Mouse (Mus musculus): ENCODE data around the gene Tmem245. TPM values are rescaled to one million over a fixed set of nuclear protein-coding genes. Genes with fewer than 3 reads are reported as not detected.
A peak's percentile ranks its signal among the peaks of the same experiment; 100 is the strongest.

Tmem245 gene
- total and polyA plus RNA-seq, 2 experiments from 2014 or later, result 12.3 to 27.9 TPM

DNA sequence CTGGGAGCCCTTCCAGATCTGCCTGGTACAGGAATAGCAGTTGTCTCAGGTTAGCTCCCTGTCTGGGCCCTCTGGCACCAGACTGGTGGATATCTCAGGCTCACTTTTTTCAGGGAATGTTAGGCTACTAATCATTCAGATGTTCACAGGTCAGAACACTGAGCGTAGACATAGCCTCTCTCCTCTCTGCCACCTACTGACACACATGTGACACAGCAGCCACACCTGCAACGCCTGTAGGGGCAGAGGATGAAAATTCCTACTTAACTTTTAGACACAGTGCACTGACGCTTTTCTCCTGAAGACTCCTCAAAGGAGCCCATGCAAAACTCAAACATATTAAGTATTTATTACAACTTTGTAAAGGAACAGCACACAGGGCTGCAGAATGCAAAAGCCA is 49.7 kb downstream of the Tmem245 start:
- DNase-seq (ENCODE audit: low spot score) (no peak), ATAC-seq (no peak)
- Histone ChIP-seq H3K27ac (no peak overlapping the region), H3K4me1 (ENCODE audit: insufficient read depth, low read length) (no peaks in the 10 kb centered on the region), H3K9me3 (ENCODE audit: low read length) (no peaks in the 10 kb centered on the region), H3K27me3 (ENCODE audit: insufficient read depth, low read length) (no peaks in the 10 kb centered on the region), H3K4me2 (ENCODE audit: low read depth, low read length) (no peak overlapping the region), H3K9ac (replicated peaks; ENCODE audit: low read length) (no peak overlapping the region), H3K36me3 (ENCODE audit: insufficient read depth, low read length) (peaks cover 26% of the 10 kb centered on the region), H3K4me3 (ENCODE audit: low read length) (no peak overlapping the region)
- 77% methylated on average over 3 of the region's 3 CpGs for WGBS
- peak; percentile 28; the same call in 1 of the 2 replicates for TF ChIP-seq CTCF (IDR thresholded peaks at IDR 0.05; ENCODE audit: low read depth)

DNA sequence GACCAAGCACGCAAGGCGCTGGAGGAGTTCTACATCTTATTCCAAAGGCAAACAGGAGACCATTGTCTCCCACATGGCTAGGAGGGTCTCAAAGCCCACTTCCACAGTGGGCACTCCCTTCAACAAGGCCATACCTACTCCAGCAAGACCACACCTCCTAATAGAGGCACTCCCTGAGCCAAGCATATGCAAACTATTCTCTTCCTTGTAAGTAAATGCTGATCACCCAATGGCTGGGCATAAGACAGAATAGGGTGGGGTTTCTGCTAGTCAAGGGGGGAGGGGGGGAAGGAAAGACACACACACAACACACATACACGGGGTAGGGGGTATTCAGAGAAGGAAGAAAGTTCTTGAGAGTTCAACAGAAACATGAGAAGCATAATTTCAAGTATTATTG is 53.0 kb downstream of the Tmem245 start:
- 96% methylated on average over 3 of the region's 3 CpGs for WGBS
- no peak overlapping the region for H3K27ac ChIP-seq
- no peaks in the 10 kb centered on the region for H3K9me3 ChIP-seq (ENCODE audit: low read length)
- no peak for TF ChIP-seq CTCF (IDR thresholded peaks at IDR 0.05; ENCODE audit: low read depth)
- no peaks in the 10 kb centered on the region for H3K27me3 ChIP-seq (ENCODE audit: insufficient read depth, low read length)
- DNase-seq (ENCODE audit: low spot score), result no peak
- no peak overlapping the region for H3K4me3 ChIP-seq (ENCODE audit: low read length)
- no peak overlapping the region for H3K4me2 ChIP-seq (ENCODE audit: low read depth, low read length)
- no peak for ATAC-seq
- H3K4me1 ChIP-seq (ENCODE audit: insufficient read depth, low read length), result no peaks in the 10 kb centered on the region
- peaks cover 14% of the 10 kb centered on the region for H3K36me3 ChIP-seq (ENCODE audit: insufficient read depth, low read length)
- H3K9ac ChIP-seq (replicated peaks; ENCODE audit: low read length), result no peak overlapping the region

DNA sequence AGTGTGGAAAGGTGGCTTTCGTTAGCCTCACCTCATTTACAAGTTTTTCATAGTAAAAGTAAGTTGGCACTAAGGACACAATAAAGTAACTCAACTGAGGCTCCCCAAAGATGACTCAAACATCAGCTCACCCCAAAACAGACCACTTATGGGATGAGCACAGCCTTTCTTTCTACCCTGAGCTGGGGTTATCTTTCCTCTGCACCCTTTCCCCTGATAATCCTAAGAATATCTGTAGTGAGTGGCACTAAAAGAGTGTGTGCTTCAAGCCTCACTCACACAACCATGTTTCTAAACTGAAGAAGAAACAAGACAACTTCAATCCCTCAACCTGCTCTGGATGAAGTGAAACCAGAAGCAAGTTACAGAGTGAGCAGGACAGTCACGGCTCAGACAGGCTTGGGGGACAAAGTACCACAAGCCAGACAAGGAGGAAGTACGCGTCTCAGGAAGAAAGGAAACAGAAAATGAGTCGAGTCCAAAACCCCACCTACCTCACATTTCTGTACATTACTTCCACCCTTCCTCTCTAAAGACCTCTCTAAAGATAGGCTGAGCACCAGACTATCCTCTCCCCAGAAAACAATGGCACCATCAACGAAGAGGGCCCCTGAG is 54.6 kb downstream of the Tmem245 start:
- no peak overlapping the region for H3K27ac ChIP-seq
- no peaks in the 10 kb centered on the region for H3K9me3 ChIP-seq (ENCODE audit: low read length)
- H3K4me3 ChIP-seq (ENCODE audit: low read length), result no peak overlapping the region
- ATAC-seq (no peak), DNase-seq (ENCODE audit: low spot score) (no peak)
- WGBS, result 93% methylated on average over 6 of the region's 6 CpGs
- peaks cover 5% of the 10 kb centered on the region for H3K36me3 ChIP-seq (ENCODE audit: insufficient read depth, low read length)
- no peaks in the 10 kb centered on the region for H3K4me1 ChIP-seq (ENCODE audit: insufficient read depth, low read length)
- no peak overlapping the region for H3K4me2 ChIP-seq (ENCODE audit: low read depth, low read length)
- TF ChIP-seq CTCF (IDR thresholded peaks at IDR 0.05; ENCODE audit: low read depth), result no peak
- H3K27me3 ChIP-seq (ENCODE audit: insufficient read depth, low read length), result no peaks in the 10 kb centered on the region
- H3K9ac ChIP-seq (replicated peaks; ENCODE audit: low read length), result no peak overlapping the region

DNA sequence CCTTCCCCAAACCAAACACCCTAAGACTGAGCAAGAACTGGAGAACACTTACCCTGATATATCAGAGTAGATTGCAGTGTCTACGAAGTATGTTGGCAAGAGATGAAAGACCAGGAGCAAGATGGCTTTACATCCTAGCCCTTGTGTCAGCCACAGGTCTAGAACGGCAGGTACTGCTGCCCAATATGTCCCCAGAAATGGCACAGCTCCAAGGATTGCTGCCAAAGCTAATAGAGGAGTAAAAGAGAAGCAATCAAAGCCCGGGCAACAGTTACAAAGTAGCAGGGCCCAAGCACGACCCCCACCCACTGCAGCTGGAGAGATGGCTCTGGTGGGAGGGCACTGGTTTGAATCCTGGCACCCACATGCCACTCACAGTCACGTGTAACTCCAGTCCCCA is 58.8 kb downstream of the Tmem245 start:
- DNase-seq (ENCODE audit: low spot score), result no peak

DNA sequence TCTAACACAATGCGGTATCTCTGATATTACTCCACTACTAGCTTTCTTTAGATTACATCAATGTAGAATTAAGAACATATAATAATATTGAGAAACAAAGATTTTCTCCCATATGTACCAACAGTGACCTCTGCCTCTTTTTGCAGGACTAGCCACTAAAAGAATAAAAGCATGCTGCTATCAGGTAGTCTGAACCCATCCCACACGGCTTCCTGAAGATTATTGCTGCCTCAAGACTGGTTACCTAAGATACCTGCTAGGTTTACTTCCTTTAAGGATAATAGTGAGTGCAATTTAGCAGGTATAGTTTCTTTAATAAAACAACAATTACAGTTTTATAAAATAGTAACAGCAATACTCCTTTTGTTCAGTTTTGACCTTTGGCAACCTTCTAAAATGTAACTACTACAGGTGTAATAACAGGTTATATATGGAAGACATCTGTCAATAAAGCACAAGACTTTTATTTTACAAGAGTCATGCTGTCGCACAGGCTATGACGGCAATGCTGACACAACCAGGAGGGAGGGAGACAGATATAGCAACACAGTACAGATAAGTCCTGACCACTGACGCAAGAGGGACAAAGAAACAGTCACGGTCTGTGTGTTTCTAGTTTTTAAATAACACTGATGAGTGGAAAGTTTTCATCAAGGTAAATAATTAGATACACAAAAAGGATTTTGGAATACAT is 60.8 kb downstream of the Tmem245 start:
- DNase-seq (ENCODE audit: low spot score), result no peak
- H3K27ac ChIP-seq, result no peak overlapping the region
- ATAC-seq, result no peak
- no peaks in the 10 kb centered on the region for H3K4me1 ChIP-seq (ENCODE audit: insufficient read depth, low read length)
- H3K4me2 ChIP-seq (ENCODE audit: low read depth, low read length), result no peak overlapping the region
- H3K4me3 ChIP-seq (ENCODE audit: low read length), result no peak overlapping the region
- H3K9ac ChIP-seq (replicated peaks; ENCODE audit: low read length), result no peak overlapping the region
- no peak for TF ChIP-seq CTCF (IDR thresholded peaks at IDR 0.05; ENCODE audit: low read depth)
- peaks cover 23% of the 10 kb centered on the region for H3K36me3 ChIP-seq (ENCODE audit: insufficient read depth, low read length)
- H3K9me3 ChIP-seq (ENCODE audit: low read length), result no peaks in the 10 kb centered on the region
- H3K27me3 ChIP-seq (ENCODE audit: insufficient read depth, low read length), result no peaks in the 10 kb centered on the region
- 90% methylated on average over 6 of the region's 6 CpGs for WGBS

More for the DNA sequence above, 58.8 kb downstream of the Tmem245 start:
- TF ChIP-seq CTCF (IDR thresholded peaks at IDR 0.05; ENCODE audit: low read depth), result no peak
- no peak overlapping the region for H3K9ac ChIP-seq (replicated peaks; ENCODE audit: low read length)
- H3K27me3 ChIP-seq (ENCODE audit: insufficient read depth, low read length), result no peaks in the 10 kb centered on the region
- no peak for ATAC-seq
- H3K4me3 ChIP-seq (ENCODE audit: low read length), result no peak overlapping the region
- WGBS, result 57% methylated on average over 5 of the region's 5 CpGs
- H3K4me2 ChIP-seq (ENCODE audit: low read depth, low read length), result no peak overlapping the region
- no peak overlapping the region for H3K27ac ChIP-seq
- H3K36me3 ChIP-seq (ENCODE audit: insufficient read depth, low read length), result peaks cover 17% of the 10 kb centered on the region
- no peaks in the 10 kb centered on the region for H3K4me1 ChIP-seq (ENCODE audit: insufficient read depth, low read length)
- no peaks in the 10 kb centered on the region for H3K9me3 ChIP-seq (ENCODE audit: low read length)

DNA sequence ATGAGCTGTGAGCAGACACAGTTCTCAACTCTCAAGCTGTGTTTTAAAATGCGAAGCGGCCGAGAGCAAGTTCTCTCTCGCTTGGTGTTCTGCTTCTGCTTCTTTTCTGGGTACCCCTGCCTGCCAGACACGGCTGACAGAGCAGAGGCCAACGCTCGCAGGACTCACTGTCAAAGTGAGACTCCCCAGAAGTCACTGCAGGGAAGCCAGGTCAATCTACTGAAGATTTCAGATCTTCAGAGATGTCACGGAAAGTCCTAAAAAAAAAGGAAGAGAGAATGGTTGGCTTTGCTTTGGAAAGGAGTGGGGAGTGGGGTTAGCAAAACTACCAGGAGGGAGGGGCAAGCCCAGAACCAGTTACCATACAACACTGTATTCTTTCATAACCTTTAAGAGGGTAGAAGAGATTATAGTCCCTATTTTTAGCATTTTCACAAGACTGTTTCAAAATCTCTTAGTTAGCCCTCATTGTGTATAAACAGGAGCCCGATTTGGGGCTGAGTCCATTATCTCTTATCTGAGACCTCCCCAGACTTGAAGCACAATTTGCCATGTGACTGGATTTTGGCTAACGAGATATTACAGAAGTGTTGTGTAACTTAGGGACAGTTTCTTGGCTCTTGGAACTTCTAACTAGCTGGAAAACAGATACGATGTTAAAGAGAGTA is 67.1 kb downstream of the Tmem245 start:
- ATAC-seq, result no peak
- no peak for DNase-seq (ENCODE audit: low spot score)
- H3K4me2 ChIP-seq (ENCODE audit: low read depth, low read length), result no peak overlapping the region
- no peaks in the 10 kb centered on the region for H3K4me1 ChIP-seq (ENCODE audit: insufficient read depth, low read length)
- no peak overlapping the region for H3K9ac ChIP-seq (replicated peaks; ENCODE audit: low read length)
- H3K9me3 ChIP-seq (ENCODE audit: low read length), result no peaks in the 10 kb centered on the region
- H3K27ac ChIP-seq, result no peak overlapping the region
- H3K27me3 ChIP-seq (ENCODE audit: insufficient read depth, low read length), result no peaks in the 10 kb centered on the region
- H3K36me3 ChIP-seq (ENCODE audit: insufficient read depth, low read length), result peaks cover 15% of the 10 kb centered on the region
- no peak for TF ChIP-seq CTCF (IDR thresholded peaks at IDR 0.05; ENCODE audit: low read depth)
- 84% methylated on average over 11 of the region's 11 CpGs for WGBS
- no peak overlapping the region for H3K4me3 ChIP-seq (ENCODE audit: low read length)

Data from hindbrain, postnatal 0 days (tissue).